Mouse (Mus musculus) limb, embryonic 10.5 days (tissue): ENCODE results near the gene Wdr24. TPM values are rescaled to one million over a fixed set of nuclear protein-coding genes. Genes with fewer than 3 reads are reported as not detected.
"Not testable (repeated sequence)": the region's sequence is repeated elsewhere in the genome, so short reads cannot be mapped to it uniquely, and the experiment has no call there.

ENCODE experiments used
- DNase-seq: peaks from one replicate; pipeline ENCODE4 v3.0.0-alpha.2; 2017; ENCODE audit warnings: low spot score
- H3K27ac ChIP-seq: fragments of 300-500 bp; sonication (generic); 2 replicates; pipeline ENCODE4 v1.5.1; 2016; ENCODE audit warnings: mild to moderate bottlenecking
- H3K27me3 ChIP-seq: fragments of 300-500 bp; sonication (generic); 2 replicates; pipeline ENCODE4 v1.6.1; 2016; ENCODE audit warnings: low read depth, mild to moderate bottlenecking; ENCODE audit not compliant: poor library complexity, severe bottlenecking
- H3K36me3 ChIP-seq: fragments of 300-500 bp; sonication (generic); 2 replicates; pipeline ENCODE4 v1.6.1; 2016; ENCODE audit warnings: mild to moderate bottlenecking, moderate library complexity
- H3K4me1 ChIP-seq: fragments of 300-500 bp; sonication (generic); 2 replicates; pipeline ENCODE4 v1.6.1; 2016
- H3K4me3 ChIP-seq: fragments of 300-500 bp; sonication (generic); 2 replicates; pipeline ENCODE4 v1.5.1; 2016; ENCODE audit warnings: mild to moderate bottlenecking, moderate library complexity
- H3K9me3 ChIP-seq: fragments of 300-500 bp; sonication (generic); replicated peaks from 2 replicates; pipeline ENCODE4 v1.6.1; 2016; ENCODE audit warnings: mild to moderate bottlenecking
- WGBS: fragments of 180-500 bp; shearing (Covaris S2); methylation state at CpG from one replicate; pipeline ENCODE4 v1.1.7; 2016; 5-methylcytosine and 5-hydroxymethylcytosine counted together
- polyA plus RNA-seq: library from polyadenylated mRNA; unstranded; fragments of >200 nt; fragmentation: Nextera tagmentation; extraction: Ambion mirVana; gene quantifications from 2 replicates; pipeline ENCODE4 v1.2.1, GENCODE M21; 2016

Gene Wdr24
- polyA plus RNA-seq, 1 experiment from 2014 or later = 32.0 TPM

- 84% methylated on average over 13 of the region's 13 CpGs for WGBS
- no peak for DNase-seq
- Histone ChIP-seq H3K4me1 (peaks cover 70% of the 10 kb centered on the region), H3K27me3 (no peaks in the 10 kb centered on the region), H3K9me3 (no peaks in the 10 kb centered on the region), H3K27ac (peak overlapping the region; percentile 15; the same call in 1 of the 2 replicates), H3K4me3 (peak overlapping the region; percentile 87; the same call in 1 of the 2 replicates), H3K36me3 (peaks cover 38% of the 10 kb centered on the region)
Measured at GRCm38 (mm10) chr17:25794197-25794596, 29.2 kb upstream of the Wdr24 start.

GRCm38 (mm10) chr17:25794998-25795397, 28.4 kb upstream of the Wdr24 start:
- Histone ChIP-seq H3K4me1 (peaks cover 70% of the 10 kb centered on the region), H3K27ac (peak overlapping the region; percentile 91), H3K4me3 (peak overlapping the region; percentile 87)

GRCm38 (mm10) chr17:25795609-25796092, 27.8 kb upstream of the Wdr24 start, which contains the start of gene AC134908.4:
AC134908.4 (minus strand) TSS chr17:25795659.
- Histone ChIP-seq H3K36me3 (peaks cover 28% of the 10 kb centered on the region), H3K27ac (peak within 1 kb of the TSS; percentile 91), H3K9me3 (no peaks in the 10 kb centered on the region), H3K4me1 (peaks cover 68% of the 10 kb centered on the region), H3K27me3 (no peaks in the 10 kb centered on the region), H3K4me3 (peak within 1 kb of the TSS; percentile 87)
- 2% methylated on average over 6 of the region's 6 CpGs for WGBS
- DNase-seq = peak; percentile 77

More at GRCm38 (mm10) chr17:25794998-25795397, 28.4 kb upstream of the Wdr24 start:
- H3K36me3 ChIP-seq = peaks cover 30% of the 10 kb centered on the region
- H3K9me3 ChIP-seq = no peaks in the 10 kb centered on the region
- whole genome bisulfite sequencing = 87% methylated on average over 17 of the region's 17 CpGs
- H3K27me3 ChIP-seq = no peaks in the 10 kb centered on the region
- no peak for DNase-seq

- H3K27me3 ChIP-seq = peaks cover 2% of the 10 kb centered on the region; the same call in 1 of the 2 replicates
- peak; percentile 61 for DNase-seq
- peaks cover 27% of the 10 kb centered on the region for H3K36me3 ChIP-seq
- H3K4me3 ChIP-seq = peak overlapping the region; percentile 87
- H3K4me1 ChIP-seq = peaks cover 62% of the 10 kb centered on the region
- H3K27ac ChIP-seq = peak overlapping the region; percentile 91
- WGBS = under 1% methylated on average over 37 of the region's 37 CpGs
- no peaks in the 10 kb centered on the region for H3K9me3 ChIP-seq
Measured at GRCm38 (mm10) chr17:25796211-25796771, 27.1 kb upstream of the Wdr24 start.

GRCm38 (mm10) chr17:25796951-25797369, 26.5 kb upstream of the Wdr24 start, which contains the start of gene Metrn:
Metrn (minus strand) TSS chr17:25797136.
- no peaks in the 10 kb centered on the region for H3K9me3 ChIP-seq
- peak within 1 kb of the TSS; percentile 87 for H3K4me3 ChIP-seq
- under 1% methylated on average over 35 of the region's 35 CpGs for WGBS
- DNase-seq = peak; percentile 93
- peaks cover 27% of the 10 kb centered on the region for H3K36me3 ChIP-seq
- peaks cover 8% of the 10 kb centered on the region for H3K27me3 ChIP-seq
- H3K27ac ChIP-seq = peak within 1 kb of the TSS; percentile 91
- peaks cover 55% of the 10 kb centered on the region for H3K4me1 ChIP-seq

- Histone ChIP-seq H3K36me3 (no peaks in the 10 kb centered on the region), H3K4me1 (peaks cover 25% of the 10 kb centered on the region), H3K27ac (no peak overlapping the region), H3K4me3 (no peak overlapping the region), H3K27me3 (peaks cover 32% of the 10 kb centered on the region), H3K9me3 (no peaks in the 10 kb centered on the region)
- peak; percentile 63 for DNase-seq
- 11% methylated on average over 6 of the region's 6 CpGs for WGBS
Measured at GRCm38 (mm10) chr17:25801029-25801428, 22.4 kb upstream of the Wdr24 start.

- 15% methylated on average over 10 of the region's 10 CpGs for WGBS
- Histone ChIP-seq H3K9me3 (no peaks in the 10 kb centered on the region), H3K4me3 (no peak overlapping the region), H3K27me3 (peaks cover 42% of the 10 kb centered on the region), H3K4me1 (peaks cover 9% of the 10 kb centered on the region), H3K36me3 (no peaks in the 10 kb centered on the region), H3K27ac (no peak overlapping the region)
- DNase-seq = no peak
Measured at GRCm38 (mm10) chr17:25802825-25803517, 20.5 kb upstream of the Wdr24 start.

GRCm38 (mm10) chr17:25806507-25806906, 16.9 kb upstream of the Wdr24 start:
- Histone ChIP-seq H3K27ac (no peak overlapping the region), H3K9me3 (no peaks in the 10 kb centered on the region), H3K27me3 (peaks cover 72% of the 10 kb centered on the region), H3K36me3 (no peaks in the 10 kb centered on the region), H3K4me3 (no peak overlapping the region), H3K4me1 (peaks cover 30% of the 10 kb centered on the region)
- 77% methylated on average over 4 of the region's 4 CpGs for WGBS
- DNase-seq = no peak

GRCm38 (mm10) chr17:25807452-25807851, 16.0 kb upstream of the Wdr24 start:
- H3K27ac ChIP-seq = not testable (repeated sequence)

GRCm38 (mm10) chr17:25808028-25808427, 15.4 kb upstream of the Wdr24 start:
- 48% methylated on average over 5 of the region's 5 CpGs for WGBS
- H3K4me1 ChIP-seq = peaks cover 25% of the 10 kb centered on the region
- peak overlapping the region; percentile 70; the same call in 1 of the 2 replicates for H3K27ac ChIP-seq
- H3K9me3 ChIP-seq = no peaks in the 10 kb centered on the region
- peaks cover 74% of the 10 kb centered on the region for H3K27me3 ChIP-seq
- no peaks in the 10 kb centered on the region for H3K36me3 ChIP-seq
- H3K4me3 ChIP-seq = peak overlapping the region; percentile 77
- DNase-seq = no peak

More at GRCm38 (mm10) chr17:25807452-25807851, 16.0 kb upstream of the Wdr24 start:
- H3K4me3 ChIP-seq, DNase-seq, H3K9me3 ChIP-seq, H3K36me3 ChIP-seq: not testable (repeated sequence)
- WGBS = 48% methylated on average over 2 of the region's 2 CpGs
- H3K27me3 ChIP-seq = peaks cover 74% of the 10 kb centered on the region
- peaks cover 30% of the 10 kb centered on the region for H3K4me1 ChIP-seq

GRCm38 (mm10) chr17:25808789-25809605, 14.4 kb upstream of the Wdr24 start, which contains the start of gene Fbxl16:
Fbxl16 (plus strand) TSS chr17:25809085.
- Histone ChIP-seq H3K27ac (peak within 1 kb of the TSS; percentile 70), H3K4me3 (peak within 1 kb of the TSS; percentile 77), H3K9me3 (no peaks in the 10 kb centered on the region), H3K4me1 (peaks cover 26% of the 10 kb centered on the region), H3K27me3 (peaks cover 72% of the 10 kb centered on the region), H3K36me3 (no peaks in the 10 kb centered on the region)
- peak; percentile 78 for DNase-seq
- WGBS = under 1% methylated on average over 93 of the region's 100 CpGs

- 10% methylated on average over 25 of the region's 25 CpGs for WGBS
- H3K27me3 ChIP-seq = peaks cover 76% of the 10 kb centered on the region
- DNase-seq = no peak
- H3K4me3 ChIP-seq = peak overlapping the region; percentile 77
- H3K4me1 ChIP-seq = peaks cover 26% of the 10 kb centered on the region
- H3K27ac ChIP-seq = peak overlapping the region; percentile 70
- no peaks in the 10 kb centered on the region for H3K9me3 ChIP-seq
- no peaks in the 10 kb centered on the region for H3K36me3 ChIP-seq
Measured at GRCm38 (mm10) chr17:25809606-25810340, 13.7 kb upstream of the Wdr24 start.
